Mouse (Mus musculus): ENCODE data around the gene Aldob.

GRCm38 (mm10) chr4:49509183-49509582 lies 40.2 kb downstream of the Aldob start:
- TF ChIP-seq CTCF (IDR thresholded peaks at IDR 0.05; ENCODE audit: control insufficient read depth, insufficient read depth, low read length) (no peak), POLR2A (IDR thresholded peaks at IDR 0.05; ENCODE audit: borderline replicate concordance, control insufficient read depth, low read depth, low read length) (no peak)

All from bone marrow, adult 2 months (tissue).